Mouse (Mus musculus) limb, embryonic 14.5 days (tissue): ENCODE data around the gene Gm49355. TPM values are rescaled to one million over a fixed set of nuclear protein-coding genes. Genes with fewer than 3 reads are reported as not detected.
A peak's percentile ranks its signal among the peaks of the same experiment; 100 is the strongest.
"Not testable (repeated sequence)": the region's sequence is repeated elsewhere in the genome, so short reads cannot be mapped to it uniquely, and the experiment has no call there.

Experiments used
- ATAC-seq: fragments of 200-750 bp; cut with Nextera tagmentation; 2 replicates; pipeline ENCODE4 v1.8.0; 2017; ENCODE audit warnings: low read depth, moderate number of reproducible peaks, moderate TSS enrichment; ENCODE audit not compliant: low FRiP score
- DNase-seq: peaks from one replicate; pipeline ENCODE4 v3.0.0-alpha.2; 2015; ENCODE audit warnings: low spot score
- H3K27ac ChIP-seq: fragments of 300-500 bp; sonication (generic); replicated peaks from 2 replicates; pipeline ENCODE4 v1.5.1; 2014; ENCODE audit warnings: low read depth, mild to moderate bottlenecking, low read length, moderate library complexity, mixed read lengths
- H3K27me3 ChIP-seq: fragments of 300-500 bp; sonication (generic); 2 replicates; pipeline ENCODE4 v1.6.1; 2014; ENCODE audit warnings: low read length, mixed read lengths; ENCODE audit not compliant: control insufficient read depth, insufficient read depth
- H3K36me3 ChIP-seq: fragments of 300-500 bp; sonication (generic); 2 replicates; pipeline ENCODE4 v1.6.1; 2014; ENCODE audit warnings: mild to moderate bottlenecking, low read length, moderate library complexity, mixed read lengths; ENCODE audit not compliant: control insufficient read depth, insufficient read depth
- H3K4me1 ChIP-seq: fragments of 300-500 bp; sonication (generic); 2 replicates; pipeline ENCODE4 v1.6.1; 2014; ENCODE audit warnings: antibody characterized with exemption, low read length, mixed read lengths; ENCODE audit not compliant: control insufficient read depth, insufficient read depth
- H3K4me2 ChIP-seq: fragments of 300-500 bp; sonication (generic); replicated peaks from 2 replicates; pipeline ENCODE4 v1.6.1; 2014; ENCODE audit warnings: low read depth, mild to moderate bottlenecking, low read length, moderate library complexity; ENCODE audit not compliant: severe bottlenecking
- H3K4me3 ChIP-seq: fragments of 300-500 bp; sonication (generic); replicated peaks from 2 replicates; pipeline ENCODE4 v1.5.1; 2014; ENCODE audit warnings: low read length
- H3K9ac ChIP-seq: fragments of 300-500 bp; sonication (generic); 2 replicates; pipeline ENCODE4 v1.6.1; 2014; ENCODE audit warnings: mild to moderate bottlenecking, low read depth, low read length, moderate library complexity; ENCODE audit not compliant: severe bottlenecking
- H3K9me3 ChIP-seq: fragments of 300-500 bp; sonication (generic); 2 replicates; pipeline ENCODE4 v1.6.1; 2016; ENCODE audit warnings: low read length; ENCODE audit not compliant: control insufficient read depth
- POLR2A ChIP-seq: fragments of 200-500 bp; IDR thresholded peaks from 2 replicates; pipeline ENCODE4 v1.8.0; 2012; ENCODE audit warnings: inconsistent platforms, mild to moderate bottlenecking, moderate library complexity, borderline replicate concordance; ENCODE audit not compliant: insufficient read depth, insufficient read length; ENCODE audit errors: extremely low read depth
- WGBS: fragments of 180-500 bp; shearing (Covaris S2); extraction: QIAGEN DNeasy Blood & Tissue Kit; methylation state at CpG from one replicate; pipeline ENCODE4 v1.1.7; 2014; 5-methylcytosine and 5-hydroxymethylcytosine counted together
- polyA plus RNA-seq, 2 experiments: library from polyadenylated mRNA; depleted of rRNA in 1 of 2; stranded (reverse) in 1 of 2; unstranded in 1 of 2; fragments of >200 nt; fragmentation: Nextera tagmentation in 1 of 2; extraction: Ambion mirVana in 1 of 2; gene quantifications; 2 replicates each; pipeline versions ENCODE4 v1.2.1 to v1.2.3; 2012 to 2014

The Gm49355 gene
- 0.09 and 0.20 TPM in 2 replicates for polyA plus RNA-seq (2012; rRNA removed)
- 0.11 and 0.18 TPM in 2 replicates for polyA plus RNA-seq (2014; fragmentation: Nextera tagmentation; extraction: Ambion mirVana)

DNA sequence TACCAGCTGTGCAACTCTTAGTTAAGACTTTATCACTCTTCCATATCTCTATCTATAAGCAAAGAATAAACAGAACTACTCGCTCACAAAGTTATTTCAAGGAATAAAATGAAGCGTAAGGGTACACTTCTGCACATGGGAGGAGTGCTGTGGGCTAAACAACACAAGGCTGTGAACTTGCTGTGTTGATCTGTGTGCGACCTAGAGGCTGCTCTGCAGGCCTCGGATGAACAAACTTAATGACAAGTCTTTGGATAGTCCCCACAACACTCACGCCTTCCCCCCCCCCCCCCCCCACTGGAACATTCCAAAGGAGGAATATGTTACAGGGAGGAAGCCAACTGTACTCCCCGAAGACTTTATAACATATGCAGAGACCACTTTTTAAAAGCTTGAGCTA lies at the start of gene Gm49355:
Gm49355 (plus strand) TSS at position 336 of the 400 bp plus-strand sequence.
- Histone ChIP-seq H3K36me3 (no peaks in the 10 kb centered on the region), H3K9ac (peak within 1 kb of the TSS; percentile 83), H3K9me3 (no peaks in the 10 kb centered on the region), H3K4me2 (peak within 1 kb of the TSS; percentile 56), H3K27me3 (no peaks in the 10 kb centered on the region), H3K27ac (peak within 1 kb of the TSS; percentile 95), H3K4me3 (peak within 1 kb of the TSS; percentile 68), H3K4me1 (no peaks in the 10 kb centered on the region)
- ATAC-seq (peak; percentile 7; the same call in 1 of the 2 replicates), DNase-seq (no peak)
- no peak for TF ChIP-seq POLR2A
- 92% methylated on average over 5 of the region's 6 CpGs for WGBS

DNA sequence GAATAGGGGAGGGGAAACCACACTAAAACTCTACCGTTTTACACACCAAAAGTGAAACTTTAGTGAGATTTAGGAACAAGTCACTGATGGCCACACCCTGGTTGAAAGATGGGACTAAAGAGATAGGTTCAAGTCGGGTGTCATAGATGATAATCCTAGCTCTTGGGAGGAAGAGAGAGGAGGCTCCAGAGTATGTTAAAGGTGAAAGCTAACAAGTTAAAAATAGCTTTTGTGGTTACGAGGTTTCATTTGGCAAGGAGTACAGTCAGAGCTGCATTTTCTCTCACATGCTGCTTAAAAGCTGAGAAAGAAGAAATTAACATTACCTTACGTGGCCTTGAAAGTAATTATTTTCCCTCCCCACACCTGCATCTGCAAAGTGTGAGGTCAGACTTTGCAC lies 40.0 kb upstream of the Gm49355 start:
- DNase-seq: no peak
- no peaks in the 10 kb centered on the region for H3K27me3 ChIP-seq
- no peak overlapping the region for H3K9ac ChIP-seq
- no peaks in the 10 kb centered on the region for H3K9me3 ChIP-seq
- 67% methylated on average over 4 of the region's 4 CpGs for WGBS
- TF ChIP-seq POLR2A: no peak
- 0 out of 2 replicates have a peak, but pooled peaks cover 4% of the 10 kb centered on the region for H3K36me3 ChIP-seq
- ATAC-seq: no peak
- H3K4me3 ChIP-seq: no peak overlapping the region
- H3K27ac ChIP-seq: no peak overlapping the region
- no peaks in the 10 kb centered on the region for H3K4me1 ChIP-seq
- no peak overlapping the region for H3K4me2 ChIP-seq

DNA sequence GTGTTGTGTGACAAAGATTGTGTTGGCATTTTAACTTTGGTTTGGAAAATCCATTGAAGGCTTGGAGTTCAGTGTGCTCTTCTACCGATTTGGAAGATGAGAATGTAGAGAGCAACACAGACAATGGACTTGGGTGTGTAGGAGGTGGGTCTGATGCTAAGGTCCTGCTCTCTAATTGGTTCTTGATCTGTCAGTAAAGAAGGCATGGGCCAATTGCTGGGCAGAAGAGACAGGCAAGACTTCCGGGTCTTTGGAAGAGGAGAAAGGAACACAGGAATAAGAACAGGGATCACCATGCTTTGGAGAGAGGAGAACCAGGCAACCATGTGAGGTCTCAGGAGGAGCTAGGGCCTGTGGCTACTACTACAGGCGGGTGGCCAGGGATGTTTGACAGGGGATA lies 7.7 kb upstream of the Gm49355 start:
- WGBS: 55% methylated on average over 3 of the region's 3 CpGs
- no peaks in the 10 kb centered on the region for H3K9me3 ChIP-seq
- no peak overlapping the region for H3K27ac ChIP-seq
- no peaks in the 10 kb centered on the region for H3K4me1 ChIP-seq
- no peak overlapping the region for H3K9ac ChIP-seq
- no peak overlapping the region for H3K4me2 ChIP-seq
- H3K36me3 ChIP-seq: no peaks in the 10 kb centered on the region
- H3K4me3 ChIP-seq: no peak overlapping the region
- DNase-seq: no peak
- H3K27me3 ChIP-seq: no peaks in the 10 kb centered on the region
- no peak for ATAC-seq
- no peak for TF ChIP-seq POLR2A

DNA sequence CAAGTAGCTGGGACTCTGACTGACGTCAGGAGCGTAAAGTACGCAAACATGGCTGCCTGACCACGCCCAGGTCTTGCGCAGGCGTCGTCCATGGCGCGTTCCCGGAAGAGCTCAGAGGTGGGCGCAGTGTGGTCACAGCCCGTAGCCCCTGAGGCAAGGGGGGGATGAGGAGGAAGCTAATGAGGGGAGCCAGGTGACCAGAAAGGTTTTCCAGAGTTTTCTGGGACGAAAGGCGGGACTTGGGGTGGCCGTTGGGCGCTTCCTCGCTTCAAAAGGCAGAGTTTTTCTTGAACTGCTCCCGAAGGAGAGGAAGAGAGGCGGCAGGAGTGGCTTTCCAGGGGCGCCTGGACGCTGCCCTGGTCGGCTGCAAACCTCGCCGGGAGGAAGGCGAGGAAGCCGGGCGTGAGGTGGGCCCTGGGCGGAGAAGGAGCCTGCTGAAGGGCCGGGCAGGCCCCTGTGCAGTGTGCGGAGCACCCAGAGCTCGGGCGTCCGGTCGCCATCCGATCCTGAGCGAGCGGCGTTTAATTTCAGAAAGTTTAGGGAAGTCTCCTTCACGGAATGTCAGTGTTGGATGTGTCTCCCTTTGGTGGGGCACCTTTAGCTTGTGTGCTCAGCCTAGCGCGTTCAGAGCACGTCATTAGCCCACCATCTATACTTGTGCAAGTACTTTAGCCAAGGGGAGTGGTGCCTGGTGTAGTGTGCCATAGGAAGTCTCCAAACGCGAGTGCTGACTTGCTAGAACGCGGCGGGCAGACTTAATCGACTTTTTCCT lies 551 bp downstream of the Gm49355 start, which contains the start of gene 3830406C13Rik:
3830406C13Rik (plus strand) TSS at position 33 of the 772 bp plus-strand sequence.
- Histone ChIP-seq H3K9me3 (no peaks in the 10 kb centered on the region), H3K27ac (peak within 1 kb of the TSS; percentile 95), H3K4me1 (no peaks in the 10 kb centered on the region), H3K9ac (peak within 1 kb of the TSS; percentile 83), H3K4me2 (peak within 1 kb of the TSS; percentile 56), H3K4me3 (peak within 1 kb of the TSS; percentile 68), H3K36me3 (no peaks in the 10 kb centered on the region), H3K27me3 (no peaks in the 10 kb centered on the region)
- DNase-seq (peak; percentile 92), ATAC-seq (peak; percentile 96)
- TF ChIP-seq POLR2A: peak; percentile 83; the same call in 1 of the 2 replicates
- WGBS: 1% methylated on average over 48 of the region's 48 CpGs

DNA sequence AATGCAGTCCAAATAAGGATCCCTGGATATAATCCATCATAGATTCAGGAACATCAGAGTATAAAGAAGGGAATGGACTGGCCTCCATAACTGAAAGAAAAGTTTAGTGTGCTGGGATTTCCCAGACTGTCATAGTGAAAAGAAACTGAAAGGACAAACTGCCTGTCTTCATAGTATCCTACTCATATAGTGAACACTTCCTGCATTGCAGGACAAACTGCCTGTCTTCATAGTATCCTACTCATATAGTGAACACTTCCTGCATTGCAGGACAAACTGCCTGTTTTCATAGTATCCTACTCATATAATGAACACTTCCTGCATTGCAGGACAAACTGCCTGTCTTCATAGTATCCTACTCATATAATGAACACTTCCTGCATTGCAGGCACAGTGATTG lies 6.0 kb downstream of the Gm49355 start:
- H3K9me3 ChIP-seq, H3K27ac ChIP-seq, H3K36me3 ChIP-seq, H3K27me3 ChIP-seq, H3K4me2 ChIP-seq, DNase-seq, H3K9ac ChIP-seq, H3K4me3 ChIP-seq, ATAC-seq, H3K4me1 ChIP-seq: not testable (repeated sequence)
